Mouse (Mus musculus) stomach, postnatal 0 days (tissue): ENCODE measurements around the gene Catsperd.

Experiments used
- CTCF ChIP-seq: IDR thresholded peaks from 2 replicates; pipeline ENCODE4 v1.5.1; 2016; ENCODE audit warnings: antibody characterized with exemption, low read depth, mild to moderate bottlenecking, moderate library complexity
- EP300 ChIP-seq: optimal IDR thresholded peaks from 2 replicates; pipeline ENCODE3; 2016; ENCODE audit warnings: antibody characterized with exemption

DNA sequence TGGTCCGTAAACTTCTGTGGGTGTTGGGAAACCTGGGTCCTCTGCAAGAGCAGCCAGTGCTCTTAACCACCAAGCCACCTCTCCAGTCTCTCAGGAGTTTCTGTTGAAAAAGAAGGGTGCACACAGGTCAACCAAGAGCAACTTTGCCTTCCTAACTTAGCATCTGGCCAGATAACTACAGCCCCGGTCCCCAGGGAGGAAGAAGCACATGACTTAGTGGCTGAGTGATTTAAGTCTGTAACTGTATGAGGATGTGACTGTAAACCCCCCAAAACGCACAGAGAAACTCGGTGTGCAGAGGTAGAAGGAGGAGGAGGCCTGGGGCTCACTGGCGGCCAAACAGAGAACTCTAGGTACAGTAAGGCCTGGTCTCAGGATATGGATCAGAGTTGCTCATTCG, 6.1 kb downstream of the Catsperd start:
- TF ChIP-seq CTCF (no peak), EP300 (no peak)
